Mouse (Mus musculus): ENCODE measurements around the gene Clcn2. TPM values are rescaled to one million over a fixed set of nuclear protein-coding genes. Genes with fewer than 3 reads are reported as not detected.
A peak's percentile ranks its signal among the peaks of the same experiment; 100 is the strongest.
"Not testable (repeated sequence)": the region's sequence is repeated elsewhere in the genome, so short reads cannot be mapped to it uniquely, and the experiment has no call there.

Gene Clcn2
- total RNA-seq, 2 experiments from 2014 or later: 4.5 to 4.9 TPM

DNA sequence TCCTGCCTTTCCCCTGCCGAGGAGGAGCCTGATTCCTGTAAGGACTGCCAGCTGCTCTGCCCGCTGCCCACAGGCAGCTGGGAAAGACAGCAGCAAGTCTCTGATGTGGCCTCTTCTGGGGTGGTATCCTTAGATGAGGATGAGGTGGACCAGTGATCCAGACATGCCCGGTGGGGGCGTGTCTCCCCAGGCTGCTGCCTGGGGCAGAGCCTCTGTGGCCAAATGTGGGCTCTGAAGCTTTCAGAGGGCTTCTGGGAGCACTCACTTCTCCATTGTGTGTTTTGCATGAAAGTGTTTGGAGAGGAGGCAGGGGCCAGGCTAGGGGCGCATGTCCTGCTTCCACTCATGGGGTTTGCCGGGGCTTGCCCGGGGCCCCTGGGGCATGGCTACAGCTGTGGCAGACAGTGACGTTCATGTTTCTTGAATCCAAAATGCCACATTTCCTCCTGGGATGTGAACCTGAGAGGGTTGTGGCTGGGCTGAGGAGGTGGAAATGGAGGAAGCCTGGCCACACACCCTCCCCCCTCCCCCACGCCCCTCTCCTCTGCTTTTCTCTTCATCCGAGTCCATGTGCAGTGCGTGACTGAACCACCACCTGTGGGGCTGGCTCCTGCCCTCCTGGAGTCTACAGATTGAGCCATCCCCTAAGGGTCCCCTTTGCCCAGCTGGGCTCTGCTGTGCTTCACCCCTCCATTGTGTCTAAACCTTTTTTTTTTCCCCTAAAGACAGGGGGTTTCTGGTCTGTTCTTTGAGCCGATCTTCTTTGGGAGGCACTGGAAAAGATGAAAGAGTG is 15.6 kb downstream of the Clcn2 start:
- no peak for DNase-seq (ENCODE audit: low spot score in 2 of 2)

DNA sequence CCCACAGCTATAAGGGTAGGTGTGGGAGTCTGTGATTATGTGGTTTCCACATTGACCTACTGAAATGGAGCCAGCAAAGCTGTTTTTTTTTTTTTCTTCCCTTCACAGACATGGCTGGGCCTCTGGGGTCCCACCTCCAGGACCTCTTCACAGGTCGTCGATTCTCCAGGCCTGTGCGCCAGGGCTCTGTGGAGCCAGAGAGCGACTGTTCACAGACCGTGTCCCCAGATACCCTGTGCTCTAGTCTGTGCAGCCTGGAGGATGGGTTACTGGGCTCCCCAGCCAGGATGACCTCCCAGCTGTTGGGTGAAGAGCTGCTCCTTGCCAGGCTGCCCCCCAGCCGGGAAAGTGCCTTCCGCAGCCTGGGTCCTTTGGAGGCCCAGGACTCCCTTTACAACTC is 16.2 kb downstream of the Clcn2 start:
- DNase-seq (ENCODE audit: low spot score in 2 of 2): no peak

GRCm38 (mm10) chr16:20700036-20700435 is 17.5 kb downstream of the Clcn2 start:
- DNase-seq (ENCODE audit: low spot score in 2 of 2): no peak

- DNase-seq (ENCODE audit: low spot score in 2 of 2): no peak
Observed at GRCm38 (mm10) chr16:20699266-20699665, 18.3 kb downstream of the Clcn2 start.

- DNase-seq (ENCODE audit: low spot score in 2 of 2): peak; percentile 81 to 85
Observed at GRCm38 (mm10) chr16:20695622-20696323, 21.8 kb downstream of the Clcn2 start.

DNA sequence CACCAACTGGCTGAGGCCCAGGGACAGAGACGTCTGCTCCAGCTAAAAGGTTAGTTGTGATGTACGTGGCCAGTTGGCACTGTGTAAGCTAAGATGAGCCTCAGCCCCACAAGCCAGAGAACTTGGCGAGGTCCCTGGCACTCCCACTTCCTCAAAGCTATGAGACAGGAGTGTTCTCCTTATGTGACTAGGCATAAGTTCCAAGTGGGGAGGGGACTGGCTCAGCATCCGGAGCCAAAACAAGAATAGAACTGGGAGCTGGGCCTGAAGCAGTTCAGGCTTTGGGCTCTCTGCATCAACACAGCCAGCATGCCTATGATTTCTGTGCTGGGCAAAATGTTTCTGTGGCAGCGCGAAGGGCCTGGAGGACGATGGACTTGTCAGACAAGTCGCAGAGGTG is 22.8 kb downstream of the Clcn2 start:
- peak in 1 of 2 experiments; percentile 58 for DNase-seq (ENCODE audit: low spot score in 2 of 2)

DNA sequence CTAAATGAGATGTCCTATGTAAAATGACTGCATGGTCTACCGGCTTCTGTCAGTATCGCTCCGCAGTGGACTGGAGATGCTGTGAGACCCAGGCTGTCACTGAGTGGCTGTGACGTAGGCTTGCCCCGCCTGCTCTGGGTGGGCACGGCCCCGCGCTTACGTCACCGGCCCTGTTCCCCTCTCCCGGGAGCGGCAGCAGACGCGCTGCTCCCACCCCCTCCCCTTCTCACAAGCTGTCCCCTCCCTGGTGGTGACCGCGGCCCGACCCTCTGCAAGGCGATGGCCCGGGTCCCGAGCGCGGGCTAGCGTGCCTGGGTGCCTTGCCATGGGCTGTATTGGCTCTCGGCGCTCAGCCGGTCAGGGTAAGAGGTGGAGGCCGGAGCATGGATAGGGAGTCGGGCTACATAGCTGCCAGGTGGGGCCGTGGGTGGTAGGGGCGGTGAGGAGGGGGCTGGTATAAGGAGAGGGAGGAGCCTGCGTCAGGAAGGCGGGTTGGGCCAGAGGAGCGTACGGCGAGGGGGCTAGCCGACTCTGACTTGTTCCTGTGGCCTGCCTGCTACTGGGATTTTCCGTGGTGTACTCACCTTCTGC is 24.3 kb downstream of the Clcn2 start, which contains the start of gene Fam131a:
TSS of gene Fam131a (plus strand) at position 131 of the 591 bp plus-strand sequence.
- DNase-seq (ENCODE audit: low spot score in 2 of 2): peak; percentile 75 to 87

GRCm38 (mm10) chr16:20692241-20692965 is 25.1 kb downstream of the Clcn2 start:
- no peak for DNase-seq (ENCODE audit: low spot score in 2 of 2)

DNA sequence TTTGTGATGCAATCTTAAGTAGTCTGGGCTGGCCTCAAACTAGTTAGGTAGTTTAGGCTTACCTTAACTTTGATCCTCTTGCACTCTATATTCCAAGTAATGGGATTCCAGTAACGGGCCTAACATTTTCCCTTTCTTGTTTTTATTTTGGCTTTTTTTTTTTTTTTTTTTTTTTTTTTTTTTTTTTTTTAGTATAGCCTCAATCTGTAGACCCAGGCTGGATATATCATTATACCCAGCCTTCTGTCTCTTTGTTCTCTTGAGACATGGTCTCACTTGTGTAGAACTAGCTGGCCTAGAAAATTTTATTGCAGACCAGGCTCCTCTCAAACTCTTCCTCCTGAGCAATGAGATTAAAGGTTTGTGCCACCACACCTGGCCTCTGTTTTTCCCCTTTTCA is 25.9 kb downstream of the Clcn2 start:
- no peak for DNase-seq (ENCODE audit: low spot score in 2 of 2)

- DNase-seq (ENCODE audit: low spot score in 2 of 2): no peak
Observed at GRCm38 (mm10) chr16:20690774-20691173, 26.8 kb downstream of the Clcn2 start.

DNA sequence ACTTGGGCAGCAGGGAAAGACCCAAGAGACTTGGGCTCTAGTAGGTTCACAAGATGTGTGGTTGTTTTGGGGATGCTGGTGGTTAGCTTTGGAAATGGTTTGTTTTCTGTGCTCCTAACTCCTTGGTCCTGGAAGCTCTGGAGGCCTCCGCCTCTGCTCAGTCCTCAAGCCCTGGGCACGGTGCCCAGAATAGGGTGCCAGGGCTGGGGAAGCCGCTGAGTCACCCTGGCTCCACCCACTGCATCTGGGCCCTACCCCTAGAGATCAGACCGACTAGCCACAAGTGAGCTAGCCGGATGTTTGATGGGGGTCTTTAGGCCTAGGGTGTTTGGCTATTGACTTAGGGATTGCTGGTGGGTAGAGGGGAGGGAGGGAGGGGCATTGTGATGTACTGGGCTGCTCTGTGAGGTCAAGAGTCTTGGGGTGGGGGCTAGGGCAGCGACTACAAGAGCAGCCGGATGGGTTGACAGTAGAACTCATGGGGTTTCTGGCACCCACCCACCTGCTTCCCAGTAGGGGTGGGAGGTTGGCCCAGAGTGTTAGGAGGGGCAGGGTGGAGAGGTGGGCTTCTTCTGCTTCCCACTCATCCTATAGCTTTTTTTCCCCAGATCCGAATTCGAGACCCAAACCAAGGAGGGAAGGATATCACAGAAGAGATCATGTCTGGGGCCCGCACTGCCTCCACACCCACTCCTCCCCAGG is 39.4 kb downstream of the Clcn2 start:
- peak; percentile 63 to 75 for DNase-seq (ENCODE audit: low spot score in 2 of 2)

- no peak for DNase-seq (ENCODE audit: low spot score in 2 of 2)
Observed at GRCm38 (mm10) chr16:20677380-20677779, 40.2 kb downstream of the Clcn2 start.

GRCm38 (mm10) chr16:20676702-20677101 is 40.8 kb downstream of the Clcn2 start:
- no peak for DNase-seq (ENCODE audit: low spot score in 2 of 2)

- no peak for DNase-seq (ENCODE audit: low spot score in 2 of 2)
Observed at GRCm38 (mm10) chr16:20675213-20675612, 42.3 kb downstream of the Clcn2 start.

GRCm38 (mm10) chr16:20673706-20674303 is 43.7 kb downstream of the Clcn2 start:
- DNase-seq (ENCODE audit: low spot score in 2 of 2): no peak

DNA sequence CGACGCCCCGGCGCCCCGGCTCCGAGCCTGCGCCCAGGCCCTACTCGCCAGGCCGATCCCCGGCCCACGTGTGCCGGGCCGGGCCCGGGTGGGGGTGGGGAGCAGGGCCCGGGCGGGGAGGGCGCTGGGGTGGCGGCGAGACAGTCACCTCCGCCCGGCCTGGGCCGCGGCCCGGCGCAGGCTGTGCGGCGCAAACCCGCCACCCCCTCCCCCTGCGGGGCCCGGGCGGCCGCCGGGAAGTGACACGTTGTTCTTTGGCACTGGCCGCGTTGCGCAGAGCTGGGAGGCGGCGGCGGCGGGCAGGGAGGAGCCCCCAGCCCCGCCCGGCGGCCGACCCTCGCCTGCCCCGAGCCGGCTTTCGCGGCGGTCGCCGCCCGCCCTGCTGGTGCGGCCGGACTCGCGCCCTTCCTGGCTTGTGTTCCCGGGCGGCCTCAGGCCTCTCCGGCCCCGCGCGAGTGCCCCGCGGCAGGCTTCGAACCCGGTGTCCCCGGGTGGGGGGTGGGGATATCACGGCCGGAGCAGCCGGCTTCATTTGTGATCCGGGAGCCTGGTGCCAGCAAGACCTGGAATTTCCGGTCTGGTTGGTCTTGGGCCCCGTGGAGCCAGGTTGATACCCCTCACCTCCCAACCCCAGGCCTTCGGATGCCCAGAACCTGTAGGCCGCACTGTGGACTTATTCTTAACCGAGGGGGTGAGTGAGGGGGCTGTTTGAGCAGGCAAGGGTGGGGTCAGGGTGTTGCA is 44.4 kb downstream of the Clcn2 start:
- peak; percentile 65 to 70 for DNase-seq (ENCODE audit: low spot score in 2 of 2)

GRCm38 (mm10) chr16:20672500-20672902 is 45.0 kb downstream of the Clcn2 start:
- DNase-seq (ENCODE audit: low spot score in 2 of 2): peak; percentile 95 to 97

DNA sequence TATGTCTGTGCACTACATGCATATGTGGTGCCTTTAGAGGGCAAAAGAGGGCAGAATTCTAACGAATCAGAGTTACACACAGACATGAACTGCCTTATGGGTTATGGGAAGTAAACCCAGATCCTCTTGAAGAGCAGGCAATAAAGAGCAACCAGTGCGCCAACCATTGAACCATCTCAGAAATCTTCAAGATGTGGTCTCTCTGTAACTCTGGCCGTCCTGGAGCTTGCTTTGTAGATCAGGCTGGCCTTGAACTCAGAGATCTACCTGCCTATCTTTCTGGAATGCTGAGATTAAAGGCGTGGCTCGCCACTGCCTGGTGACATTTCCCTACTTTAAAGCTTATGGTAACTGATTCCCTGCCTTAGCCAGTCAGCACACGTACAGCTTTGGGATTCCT is 45.7 kb downstream of the Clcn2 start:
- DNase-seq (ENCODE audit: low spot score in 2 of 2): no peak

DNA sequence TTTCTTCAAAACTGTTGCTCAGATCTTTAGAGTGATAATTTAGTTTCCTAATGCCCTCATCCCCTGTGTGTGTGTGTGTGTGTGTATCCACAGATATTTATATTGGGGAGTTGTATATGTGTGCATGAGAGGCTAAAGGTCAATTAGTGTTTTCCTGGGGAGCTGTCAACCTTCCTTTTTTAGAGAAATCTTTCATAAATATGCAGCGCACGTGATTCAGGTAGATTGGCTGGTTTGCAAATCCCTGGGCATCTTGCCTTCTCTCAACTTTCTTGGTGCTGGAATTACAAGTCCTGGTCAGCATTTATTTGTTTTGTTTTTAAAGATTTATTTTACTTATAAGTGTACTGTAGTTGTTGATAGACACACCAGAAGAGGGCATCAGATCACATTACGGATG is 47.3 kb downstream of the Clcn2 start:
- DNase-seq (ENCODE audit: low spot score in 2 of 2): no peak

DNA sequence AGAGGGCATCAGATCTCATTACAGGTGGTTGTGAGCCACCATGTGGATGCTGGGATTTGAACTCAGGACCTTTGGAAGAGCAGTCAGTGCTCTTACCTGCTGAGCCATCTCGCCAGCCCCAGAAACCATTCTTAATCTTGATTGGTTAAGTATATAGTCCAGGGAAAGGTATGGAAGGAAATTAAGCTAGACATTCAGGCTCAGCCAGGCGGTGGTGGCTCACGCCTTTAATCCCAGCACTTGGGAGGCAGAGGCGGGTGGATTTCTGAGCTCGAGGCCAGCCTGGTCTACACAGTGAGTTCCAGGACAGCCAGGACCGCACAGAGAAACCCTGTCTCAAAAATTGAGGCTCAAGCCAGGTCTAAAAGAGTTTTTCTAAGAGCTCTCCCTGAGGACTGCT is 49.5 kb downstream of the Clcn2 start, which contains the start of gene Eif4g1:
TSS of gene Eif4g1 (plus strand) at position 301 of the 400 bp plus-strand sequence.
- DNase-seq (ENCODE audit: low spot score in 2 of 2): not testable (repeated sequence)

All from gastrocnemius, postnatal 4 days (tissue).